Mouse (Mus musculus): Measurements from ENCODE around the gene Abr. TPM values are rescaled to one million over a fixed set of nuclear protein-coding genes. Genes with fewer than 3 reads are reported as not detected.

Abr gene
- polyA plus RNA-seq, 1 experiment from 2014 or later, result 73.4 TPM

GRCm38 (mm10) chr11:76618134-76618533 lies 4.0 kb downstream of the Abr start:
- Histone ChIP-seq H3K27me3 (peaks cover 40% of the 10 kb centered on the region), H3K36me3 (replicated peaks) (no peaks in the 10 kb centered on the region), H3K9ac (no peak overlapping the region), H3K9me3 (no peaks in the 10 kb centered on the region), H3K4me3 (replicated peaks) (no peak overlapping the region), H3K4me2 (no peak overlapping the region), H3K27ac (no peak overlapping the region), H3K4me1 (peaks cover 25% of the 10 kb centered on the region)
- 89% methylated on average over 6 of the region's 6 CpGs for WGBS
- no peak for ATAC-seq (ENCODE audit: low FRiP score)

GRCm38 (mm10) chr11:76614246-76614645 lies 7.9 kb downstream of the Abr start:
- H3K4me3 ChIP-seq (replicated peaks), result no peak overlapping the region
- H3K9ac ChIP-seq, result no peak overlapping the region
- peaks cover 5% of the 10 kb centered on the region; the same call in 1 of the 2 replicates for H3K27me3 ChIP-seq
- H3K27ac ChIP-seq, result no peak overlapping the region
- H3K4me2 ChIP-seq, result no peak overlapping the region
- no peaks in the 10 kb centered on the region for H3K9me3 ChIP-seq
- H3K36me3 ChIP-seq (replicated peaks), result no peaks in the 10 kb centered on the region
- WGBS, result 59% methylated on average over 2 of the region's 2 CpGs
- H3K4me1 ChIP-seq, result peaks cover 12% of the 10 kb centered on the region
- no peak for ATAC-seq (ENCODE audit: low FRiP score)

DNA sequence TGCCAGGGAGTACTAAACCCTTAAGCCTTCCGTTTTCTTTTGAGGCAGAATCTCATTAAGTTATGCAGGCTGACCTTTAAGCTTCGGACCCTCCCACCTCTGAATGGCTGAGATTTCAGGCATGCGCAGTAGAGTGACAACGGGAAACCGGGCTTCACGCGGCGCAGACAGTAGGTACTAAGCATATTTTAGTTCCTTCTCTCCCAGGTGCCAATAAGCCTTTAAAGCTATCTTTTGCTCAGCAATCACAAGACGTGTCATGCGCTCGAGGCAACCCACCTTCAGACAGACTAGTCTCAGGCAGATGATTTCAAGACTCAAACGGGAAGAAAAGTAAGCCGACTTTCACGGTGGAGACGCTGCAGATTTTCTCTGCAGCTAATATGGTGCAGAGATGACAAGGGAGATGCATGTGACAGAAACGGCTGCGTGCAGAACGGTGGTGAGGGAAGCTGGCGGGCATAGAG lies 9.4 kb downstream of the Abr start:
- ATAC-seq (ENCODE audit: low FRiP score), result peak; percentile 70; the same call in 1 of the 2 replicates
- peak overlapping the region; percentile 47 for H3K27ac ChIP-seq
- WGBS, result under 1% methylated on average over 19 of the region's 19 CpGs
- peak overlapping the region; percentile 49 for H3K9ac ChIP-seq
- peak overlapping the region; percentile 67 for H3K4me2 ChIP-seq
- H3K9me3 ChIP-seq, result no peaks in the 10 kb centered on the region
- peak overlapping the region; percentile 46 for H3K4me3 ChIP-seq (replicated peaks)
- H3K4me1 ChIP-seq, result peaks cover 12% of the 10 kb centered on the region
- H3K27me3 ChIP-seq, result peaks cover 5% of the 10 kb centered on the region; the same call in 1 of the 2 replicates
- H3K36me3 ChIP-seq (replicated peaks), result no peaks in the 10 kb centered on the region

- H3K9ac ChIP-seq, result no peak overlapping the region
- H3K4me1 ChIP-seq, result peaks cover 22% of the 10 kb centered on the region
- H3K4me2 ChIP-seq, result no peak overlapping the region
- H3K4me3 ChIP-seq (replicated peaks), result no peak overlapping the region
- peaks cover 5% of the 10 kb centered on the region; the same call in 1 of the 2 replicates for H3K27me3 ChIP-seq
- no peak overlapping the region for H3K27ac ChIP-seq
- no peak for ATAC-seq (ENCODE audit: low FRiP score)
- no peaks in the 10 kb centered on the region for H3K36me3 ChIP-seq (replicated peaks)
- H3K9me3 ChIP-seq, result no peaks in the 10 kb centered on the region
Observed at GRCm38 (mm10) chr11:76610948-76611347, 11.2 kb downstream of the Abr start.

GRCm38 (mm10) chr11:76606521-76606920 lies 15.6 kb downstream of the Abr start:
- H3K27ac ChIP-seq, result peak overlapping the region; percentile 19; the same call in 1 of the 2 replicates
- no peak for ATAC-seq (ENCODE audit: low FRiP score)
- H3K4me3 ChIP-seq (replicated peaks), result no peak overlapping the region
- peaks cover 11% of the 10 kb centered on the region for H3K4me1 ChIP-seq
- no peaks in the 10 kb centered on the region for H3K9me3 ChIP-seq
- no peak overlapping the region for H3K4me2 ChIP-seq
- 11% methylated on average over 9 of the region's 9 CpGs for WGBS
- no peaks in the 10 kb centered on the region for H3K36me3 ChIP-seq (replicated peaks)
- H3K9ac ChIP-seq, result no peak overlapping the region
- no peaks in the 10 kb centered on the region for H3K27me3 ChIP-seq

DNA sequence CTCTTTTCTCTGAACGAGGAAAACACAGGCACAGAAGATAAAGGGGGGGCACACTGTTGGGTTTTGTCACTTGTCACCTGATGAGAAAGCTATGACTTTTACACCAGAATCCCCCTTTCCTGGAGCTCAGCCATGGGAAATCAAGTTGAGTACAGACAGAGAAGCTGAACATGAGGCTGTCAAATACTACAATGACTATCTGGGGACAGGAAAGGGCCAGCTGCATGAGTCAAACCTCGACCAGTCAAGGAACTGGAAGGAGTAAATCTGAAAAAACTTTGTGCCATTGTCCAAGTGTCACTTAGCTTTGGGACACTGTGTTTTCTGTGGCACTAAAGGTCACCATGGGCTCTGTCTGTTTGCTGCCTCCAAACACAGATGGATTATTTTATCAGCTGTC lies 22.9 kb downstream of the Abr start:
- Histone ChIP-seq H3K27me3 (no peaks in the 10 kb centered on the region), H3K9me3 (no peaks in the 10 kb centered on the region), H3K9ac (no peak overlapping the region), H3K36me3 (replicated peaks) (no peaks in the 10 kb centered on the region), H3K27ac (no peak overlapping the region), H3K4me1 (no peaks in the 10 kb centered on the region), H3K4me3 (replicated peaks) (no peak overlapping the region), H3K4me2 (no peak overlapping the region)
- no peak for ATAC-seq (ENCODE audit: low FRiP score)
- 33% methylated on average over 2 of the region's 2 CpGs for WGBS

DNA sequence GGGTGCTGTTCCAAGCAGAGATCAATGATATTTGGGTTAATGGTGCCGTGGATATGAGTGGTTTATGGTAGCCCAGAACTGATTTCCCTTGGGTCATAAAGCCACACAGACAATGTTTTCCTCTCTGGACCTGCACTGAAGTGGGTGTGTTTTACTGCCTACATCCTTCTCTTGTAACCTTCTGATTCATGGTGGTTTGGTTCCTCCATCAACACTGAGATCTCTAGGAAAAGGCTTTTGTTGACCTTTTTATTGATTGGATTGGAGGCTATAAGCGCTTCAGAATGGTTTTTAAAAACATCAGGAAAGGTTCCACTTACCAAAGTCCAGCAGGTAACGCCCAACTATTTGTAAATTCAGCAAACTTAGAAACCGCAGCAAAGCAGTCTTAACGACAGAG lies 23.4 kb downstream of the Abr start:
- peaks cover 2% of the 10 kb centered on the region; the same call in 1 of the 2 replicates for H3K4me1 ChIP-seq
- no peak overlapping the region for H3K27ac ChIP-seq
- no peak overlapping the region for H3K4me3 ChIP-seq (replicated peaks)
- no peaks in the 10 kb centered on the region for H3K27me3 ChIP-seq
- H3K9ac ChIP-seq, result no peak overlapping the region
- no peak overlapping the region for H3K4me2 ChIP-seq
- 70% methylated on average over 5 of the region's 5 CpGs for WGBS
- no peak for ATAC-seq (ENCODE audit: low FRiP score)
- H3K9me3 ChIP-seq, result no peaks in the 10 kb centered on the region
- no peaks in the 10 kb centered on the region for H3K36me3 ChIP-seq (replicated peaks)

DNA sequence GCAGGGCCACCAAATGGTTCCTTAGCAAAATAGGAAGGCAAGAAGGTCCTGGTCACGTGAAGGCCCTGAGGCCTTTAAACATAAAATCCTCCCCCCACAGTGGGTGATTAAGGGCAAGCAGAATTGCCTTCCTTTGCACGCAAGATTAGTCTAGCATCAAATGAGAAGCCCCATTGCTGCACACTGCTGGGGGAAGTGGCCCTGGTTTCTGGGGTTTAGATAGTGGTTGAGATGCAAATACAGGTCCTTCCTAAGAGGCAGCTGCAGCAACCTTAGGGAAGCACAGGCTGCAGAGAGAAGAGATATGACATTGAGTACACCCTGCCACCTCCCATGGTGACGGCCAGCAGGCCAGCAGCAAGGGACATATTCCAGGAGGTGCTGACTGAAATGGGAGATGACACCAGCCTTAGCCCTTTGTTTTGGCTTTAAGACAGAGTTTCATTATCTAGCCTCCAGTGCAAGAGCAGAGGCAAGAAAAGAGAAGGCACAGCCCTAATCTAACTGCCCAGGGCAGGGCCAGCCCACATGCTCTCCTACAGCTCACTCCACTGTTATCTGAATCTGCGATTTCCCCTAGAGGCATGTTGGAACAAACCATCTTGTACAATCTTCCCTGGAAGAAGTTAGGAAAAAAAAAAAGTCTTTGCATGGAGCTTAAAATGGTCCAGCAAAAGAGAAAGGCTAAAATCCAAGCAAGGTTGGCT lies 28.3 kb downstream of the Abr start:
- no peak overlapping the region for H3K4me3 ChIP-seq (replicated peaks)
- H3K36me3 ChIP-seq (replicated peaks), result no peaks in the 10 kb centered on the region
- no peak overlapping the region for H3K4me2 ChIP-seq
- H3K27ac ChIP-seq, result no peak overlapping the region
- H3K9me3 ChIP-seq, result no peaks in the 10 kb centered on the region
- H3K27me3 ChIP-seq, result no peaks in the 10 kb centered on the region
- WGBS, result 69% methylated on average over 4 of the region's 4 CpGs
- ATAC-seq (ENCODE audit: low FRiP score), result no peak
- H3K9ac ChIP-seq, result no peak overlapping the region
- peaks cover 6% of the 10 kb centered on the region; the same call in 1 of the 2 replicates for H3K4me1 ChIP-seq

DNA sequence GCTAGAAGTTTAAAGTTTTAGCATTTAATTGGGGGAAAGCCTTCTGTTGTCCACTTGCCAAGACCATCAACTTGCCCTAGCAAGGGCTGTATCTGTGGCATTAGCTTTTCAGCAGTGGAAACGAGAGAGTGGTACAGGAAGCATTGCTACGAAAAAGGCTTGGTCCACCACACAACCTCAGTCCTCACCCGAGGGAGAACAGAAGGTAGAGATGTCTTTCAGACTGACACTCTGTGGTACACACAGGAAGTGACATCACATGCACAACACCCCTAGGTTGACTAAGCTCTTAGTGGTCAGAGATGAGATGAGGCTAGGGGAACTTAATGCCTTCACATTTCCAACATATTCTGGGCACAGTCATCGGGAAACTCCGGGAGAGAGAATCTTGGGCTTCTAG lies 32.4 kb downstream of the Abr start:
- no peak overlapping the region for H3K9ac ChIP-seq
- H3K4me2 ChIP-seq, result no peak overlapping the region
- no peak overlapping the region for H3K4me3 ChIP-seq (replicated peaks)
- ATAC-seq (ENCODE audit: low FRiP score), result no peak
- WGBS, result 89% methylated on average over 5 of the region's 5 CpGs
- H3K27me3 ChIP-seq, result no peaks in the 10 kb centered on the region
- no peaks in the 10 kb centered on the region for H3K36me3 ChIP-seq (replicated peaks)
- peaks cover 6% of the 10 kb centered on the region; the same call in 1 of the 2 replicates for H3K4me1 ChIP-seq
- H3K9me3 ChIP-seq, result no peaks in the 10 kb centered on the region
- H3K27ac ChIP-seq, result no peak overlapping the region

DNA sequence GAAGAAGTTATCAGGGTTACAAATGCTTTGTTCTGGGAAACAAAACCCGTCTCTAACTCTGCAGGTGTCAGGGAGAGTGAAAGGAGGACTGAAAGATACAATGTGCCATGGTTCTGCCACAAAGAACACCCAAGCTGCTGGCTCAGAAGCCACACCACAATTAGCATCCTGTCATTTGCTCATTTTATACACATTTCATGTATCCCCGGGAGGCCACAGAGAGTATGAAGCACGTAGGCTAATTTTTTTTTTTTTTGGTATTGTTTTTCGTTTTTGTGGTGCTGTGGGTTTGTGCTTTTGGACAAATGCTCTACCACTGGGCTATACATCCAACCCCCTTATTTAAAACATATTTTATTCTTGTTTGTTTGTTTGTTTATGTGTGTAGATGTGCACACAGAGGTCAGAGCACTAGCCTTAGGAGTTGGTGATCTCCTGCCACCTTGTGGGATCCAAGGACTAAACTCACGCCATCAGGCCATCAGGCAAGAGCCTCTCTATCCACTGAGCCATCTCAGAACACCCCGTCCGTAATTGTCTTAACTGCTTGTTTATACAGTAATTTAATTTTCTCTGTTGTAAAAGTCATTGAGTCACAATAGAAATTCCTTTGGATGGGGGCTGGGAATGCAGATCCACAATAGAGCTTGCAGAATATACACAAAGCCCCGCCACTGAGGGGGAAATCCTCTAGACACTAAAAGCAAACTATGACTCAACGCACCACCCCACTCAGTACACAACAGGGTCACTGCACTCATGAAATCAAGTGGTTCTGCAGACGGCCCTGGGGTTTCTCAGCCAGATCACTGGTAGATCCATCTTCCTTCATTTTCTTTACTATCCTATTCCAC lies 33.3 kb downstream of the Abr start:
- Histone ChIP-seq H3K9ac (no peak overlapping the region), H3K9me3 (no peaks in the 10 kb centered on the region), H3K27ac (no peak overlapping the region), H3K4me1 (peaks cover 4% of the 10 kb centered on the region; the same call in 1 of the 2 replicates), H3K4me3 (replicated peaks) (no peak overlapping the region), H3K4me2 (no peak overlapping the region), H3K36me3 (replicated peaks) (no peaks in the 10 kb centered on the region), H3K27me3 (no peaks in the 10 kb centered on the region)
- WGBS, result 70% methylated on average over 10 of the region's 10 CpGs
- ATAC-seq (ENCODE audit: low FRiP score), result no peak

- Histone ChIP-seq H3K9ac (no peak overlapping the region), H3K27me3 (no peaks in the 10 kb centered on the region), H3K36me3 (replicated peaks) (no peaks in the 10 kb centered on the region), H3K9me3 (no peaks in the 10 kb centered on the region), H3K27ac (no peak overlapping the region), H3K4me1 (no peaks in the 10 kb centered on the region), H3K4me3 (replicated peaks) (no peak overlapping the region), H3K4me2 (no peak overlapping the region)
- 89% methylated on average over 2 of the region's 2 CpGs for WGBS
- ATAC-seq (ENCODE audit: low FRiP score), result no peak
Observed at GRCm38 (mm10) chr11:76588032-76588431, 34.1 kb downstream of the Abr start.

DNA sequence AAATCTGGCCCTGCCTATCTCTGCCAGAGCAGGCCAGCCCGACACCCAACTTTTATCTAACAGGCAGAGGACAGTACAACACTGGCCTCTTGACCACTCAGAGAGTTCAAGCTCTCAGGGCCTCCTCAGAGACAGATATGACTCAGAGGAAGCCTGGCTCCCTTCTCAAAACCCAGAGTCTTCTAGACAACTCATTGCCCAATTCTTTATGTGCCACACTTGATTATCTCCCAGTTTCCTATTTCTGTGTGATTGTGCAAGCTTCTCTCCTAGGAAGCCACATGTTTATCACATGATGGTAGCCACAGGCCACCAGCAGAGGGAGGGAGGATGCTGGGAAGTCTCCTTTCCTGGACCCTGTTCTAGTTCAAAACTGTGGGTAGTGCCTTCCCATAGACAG lies 34.8 kb downstream of the Abr start:
- H3K4me2 ChIP-seq, result no peak overlapping the region
- no peak overlapping the region for H3K4me3 ChIP-seq (replicated peaks)
- no peaks in the 10 kb centered on the region for H3K9me3 ChIP-seq
- no peaks in the 10 kb centered on the region for H3K27me3 ChIP-seq
- H3K9ac ChIP-seq, result no peak overlapping the region
- 88% methylated on average over 1 of the region's 1 CpGs for WGBS
- no peak for ATAC-seq (ENCODE audit: low FRiP score)
- H3K36me3 ChIP-seq (replicated peaks), result no peaks in the 10 kb centered on the region
- no peaks in the 10 kb centered on the region for H3K4me1 ChIP-seq
- H3K27ac ChIP-seq, result no peak overlapping the region
